Mouse (Mus musculus): Measurements from ENCODE around the gene Nme6.

GRCm38 (mm10) chr9:109849312-109849758 is 16.8 kb downstream of the Nme6 start, which contains the start of gene Camp:
- TF ChIP-seq CTCF (IDR thresholded peaks at IDR 0.05; ENCODE audit: low read depth) (peak; percentile 25; the same call in 1 of the 2 replicates), EP300 (optimal IDR thresholded peaks at IDR 0.05) (no peak)

All from stomach, postnatal 0 days (tissue).